Mouse (Mus musculus) MEL (cell line): ENCODE data around the gene Acer1. TPM values are rescaled to one million over a fixed set of nuclear protein-coding genes. Genes with fewer than 3 reads are reported as not detected.

Experiments used
- DNase-seq: peaks from one replicate; pipeline ENCODE4 v3.0.0; 2011; ENCODE audit warnings: low read depth, low spot score
- H3K27ac ChIP-seq: 2 replicates; pipeline ENCODE4 v1.5.1; 2012; ENCODE audit warnings: low read depth, mild to moderate bottlenecking, control low read depth, low read length, moderate library complexity; ENCODE audit not compliant: control insufficient read depth
- H3K27me3 ChIP-seq, 2 experiments: fragments of 150-350 bp in 1 of 2; sonication (generic) in 1 of 2; 2 replicates each; pipeline ENCODE4 v1.6.1; 2012; ENCODE audit warnings: low read length in 2 of 2, mild to moderate bottlenecking in 2 of 2, improper control_type of control experiment in 1 of 2, moderate library complexity in 1 of 2; ENCODE audit not compliant: insufficient read depth in 2 of 2, control insufficient read depth in 1 of 2
- H3K36me3 ChIP-seq, 2 experiments: 2 replicates each; pipeline ENCODE4 v1.6.1; 2012 to 2014; ENCODE audit warnings: low read length in 2 of 2, improper control_type of control experiment in 1 of 2, inconsistent platforms in 1 of 2, mild to moderate bottlenecking in 1 of 2; ENCODE audit not compliant: insufficient read depth in 2 of 2, control insufficient read depth in 1 of 2
- H3K4me1 ChIP-seq, 2 experiments: fragments of 150-350 bp in 1 of 2; sonication (generic) in 1 of 2; 2 replicates each; pipeline ENCODE4 v1.6.1; 2012; ENCODE audit warnings: low read length in 2 of 2, improper control_type of control experiment in 1 of 2, mild to moderate bottlenecking in 1 of 2; ENCODE audit not compliant: insufficient read depth in 2 of 2, control insufficient read depth in 1 of 2
- H3K4me3 ChIP-seq, 2 experiments: fragments of 150-350 bp in 1 of 2; sonication (generic) in 1 of 2; 2 replicates each; pipeline ENCODE4 v1.5.1; 2012; ENCODE audit warnings: low read depth in 2 of 2, low read length in 2 of 2, mild to moderate bottlenecking in 2 of 2, moderate library complexity in 2 of 2, control low read depth in 1 of 2, improper control_type of control experiment in 1 of 2; ENCODE audit not compliant: control insufficient read depth in 1 of 2, insufficient read depth in 1 of 2
- H3K79me2 ChIP-seq: 2 replicates; pipeline ENCODE4 v1.6.1; 2012; ENCODE audit warnings: mild to moderate bottlenecking, low read length, moderate library complexity; ENCODE audit not compliant: control insufficient read depth, poor library complexity, insufficient read depth
- H3K9ac ChIP-seq: 2 replicates; pipeline ENCODE4 v1.6.1; 2012; ENCODE audit warnings: low read depth, mild to moderate bottlenecking, control low read depth, low read length, moderate library complexity; ENCODE audit not compliant: control insufficient read depth, poor library complexity, severe bottlenecking
- H3K9me3 ChIP-seq: fragments of 150-350 bp; sonication (generic); replicated peaks from 2 replicates; pipeline ENCODE4 v1.6.1; 2012; ENCODE audit warnings: mild to moderate bottlenecking, low read length, improper control_type of control experiment, moderate library complexity; ENCODE audit not compliant: insufficient read depth
- BHLHE40 ChIP-seq: IDR thresholded peaks from 2 replicates; pipeline ENCODE4 v1.6.1; 2012; ENCODE audit warnings: low read depth, mild to moderate bottlenecking, inconsistent platforms, low read length, improper control_type of control experiment, borderline replicate concordance
- CHD1 ChIP-seq: IDR thresholded peaks from 2 replicates; pipeline ENCODE4 v1.6.1; 2012; ENCODE audit warnings: low read depth, mild to moderate bottlenecking, inconsistent platforms, low read length, improper control_type of control experiment
- CHD2 ChIP-seq: IDR thresholded peaks from 2 replicates; pipeline ENCODE4 v1.6.1; 2011; ENCODE audit warnings: low read length, improper control_type of control experiment
- ELF1 ChIP-seq: IDR thresholded peaks from 2 replicates; pipeline ENCODE4 v1.6.1; 2014; ENCODE audit warnings: low read depth, mild to moderate bottlenecking, inconsistent platforms, low read length, improper control_type of control experiment, moderate library complexity
- ETS1 ChIP-seq: IDR thresholded peaks from 2 replicates; pipeline ENCODE4 v1.6.1; 2012; ENCODE audit warnings: low read depth, mild to moderate bottlenecking, inconsistent platforms, low read length, improper control_type of control experiment, moderate library complexity
- GABPA ChIP-seq: IDR thresholded peaks from 2 replicates; pipeline ENCODE4 v1.6.1; 2012; ENCODE audit warnings: low read depth, mild to moderate bottlenecking, inconsistent platforms, low read length, improper control_type of control experiment, moderate library complexity
- GATA1 ChIP-seq: IDR thresholded peaks from 2 replicates; pipeline ENCODE4 v1.6.1; 2011; ENCODE audit warnings: low read depth, low read length, improper control_type of control experiment
- HCFC1 ChIP-seq: IDR thresholded peaks from 2 replicates; pipeline ENCODE4 v1.6.1; 2012; ENCODE audit warnings: low read depth, mild to moderate bottlenecking, inconsistent platforms, low read length, improper control_type of control experiment, moderate library complexity
- JUND ChIP-seq: IDR thresholded peaks from 2 replicates; pipeline ENCODE4 v1.6.1; 2011; ENCODE audit warnings: low read depth, mild to moderate bottlenecking, improper control_type of control experiment, low read length
- MAFK ChIP-seq: IDR thresholded peaks from 2 replicates; pipeline ENCODE4 v1.6.1; 2011; ENCODE audit warnings: low read depth, mild to moderate bottlenecking, low read length, improper control_type of control experiment, borderline replicate concordance
- MAZ ChIP-seq: IDR thresholded peaks from 2 replicates; pipeline ENCODE4 v1.6.1; 2012; ENCODE audit warnings: low read depth, mild to moderate bottlenecking, inconsistent platforms, low read length, improper control_type of control experiment
- MEF2A ChIP-seq: IDR thresholded peaks from 2 replicates; pipeline ENCODE4 v1.6.1; 2014; ENCODE audit warnings: low read depth, mild to moderate bottlenecking, inconsistent platforms, low read length, improper control_type of control experiment; ENCODE audit not compliant: poor library complexity, insufficient replicate concordance, severe bottlenecking; ENCODE audit errors: extremely low read depth
- MXI1 ChIP-seq: IDR thresholded peaks from 2 replicates; pipeline ENCODE4 v1.6.1; 2011; ENCODE audit warnings: mild to moderate bottlenecking, low read depth, low read length, improper control_type of control experiment
- NELFE ChIP-seq: IDR thresholded peaks from 2 replicates; pipeline ENCODE4 v1.6.1; 2011; ENCODE audit warnings: low read depth, low read length, improper control_type of control experiment
- NRF1 ChIP-seq: IDR thresholded peaks from 2 replicates; pipeline ENCODE4 v1.6.1; 2014; ENCODE audit warnings: low read depth, mild to moderate bottlenecking, inconsistent platforms, low read length, improper control_type of control experiment, moderate library complexity; ENCODE audit not compliant: poor library complexity, insufficient read depth, severe bottlenecking
- POLR2A ChIP-seq, 2 experiments: IDR thresholded peaks; 2 replicates each; pipeline ENCODE4 v1.6.1; 2011 to 2012; ENCODE audit warnings: low read length in 2 of 2, mild to moderate bottlenecking in 2 of 2, control low read depth in 1 of 2, improper control_type of control experiment in 1 of 2, low read depth in 1 of 2, moderate library complexity in 1 of 2; ENCODE audit not compliant: control insufficient read depth in 1 of 2, insufficient read depth in 1 of 2, poor library complexity in 1 of 2
- RCOR1 ChIP-seq: IDR thresholded peaks from 2 replicates; pipeline ENCODE4 v1.6.1; 2012; ENCODE audit warnings: low read depth, mild to moderate bottlenecking, inconsistent platforms, low read length, improper control_type of control experiment
- SIN3A ChIP-seq: IDR thresholded peaks from 2 replicates; pipeline ENCODE4 v1.6.1; 2012; ENCODE audit warnings: low read length, improper control_type of control experiment, inconsistent platforms
- SMC3 ChIP-seq: IDR thresholded peaks from 2 replicates; pipeline ENCODE4 v1.6.1; 2011; ENCODE audit warnings: low read depth, low read length, improper control_type of control experiment
- TAL1 ChIP-seq: IDR thresholded peaks from 2 replicates; pipeline ENCODE4 v1.6.1; 2012; ENCODE audit warnings: mild to moderate bottlenecking, inconsistent platforms, low read length, moderate library complexity, mixed read lengths
- TCF12 ChIP-seq: IDR thresholded peaks from 2 replicates; pipeline ENCODE4 v1.6.1; 2014; ENCODE audit warnings: low read depth, mild to moderate bottlenecking, inconsistent platforms, low read length, improper control_type of control experiment, moderate library complexity
- USF2 ChIP-seq, 2 experiments: IDR thresholded peaks; 2 replicates each; pipeline ENCODE4 v1.6.1; 2011 to 2012; ENCODE audit warnings: improper control_type of control experiment in 2 of 2, low read length in 2 of 2, borderline replicate concordance in 1 of 2, inconsistent platforms in 1 of 2, low read depth in 1 of 2, mild to moderate bottlenecking in 1 of 2; ENCODE audit not compliant: insufficient read depth in 1 of 2
- ZC3H11A ChIP-seq: IDR thresholded peaks from 2 replicates; pipeline ENCODE4 v1.6.1; 2012; ENCODE audit warnings: low read depth, mild to moderate bottlenecking, inconsistent platforms, low read length, improper control_type of control experiment
- ZMIZ1 ChIP-seq: IDR thresholded peaks from 2 replicates; pipeline ENCODE4 v1.6.1; 2012; ENCODE audit warnings: low read depth, mild to moderate bottlenecking, inconsistent platforms, low read length, improper control_type of control experiment, moderate library complexity
- polyA plus RNA-seq, 2 experiments: library from polyadenylated mRNA; stranded (reverse) in 1 of 2; unstranded in 1 of 2; fragments of >175 nt in 1 of 2; fragments of >200 nt in 1 of 2; gene quantifications; 2 replicates each; pipeline versions ENCODE4 v1.2.1 to v1.2.4; 2012; ENCODE audit warnings: low replicate concordance in 2 of 2, low read depth in 1 of 2; ENCODE audit not compliant: insufficient read length in 2 of 2, insufficient read depth in 1 of 2, missing spikeins in 1 of 2
- total RNA-seq: library from RNA; depleted of rRNA; stranded (reverse); fragments of 300-350 nt; gene quantifications from 2 replicates; pipeline ENCODE4 v1.2.3, GENCODE M21; 2012

The Acer1 gene
- total and polyA plus RNA-seq, 3 experiments, result 0.03 TPM; not detected in 2

- H3K79me2 ChIP-seq, result peaks cover 11% of the 10 kb centered on the region
- H3K4me1 ChIP-seq, result peaks cover 0 to 5% of the 10 kb centered on the region in 2 experiments; a peak in 2 of 4 replicates
- TF ChIP-seq GATA1 (no peak), SMC3 (no peak), SIN3A (no peak), POLR2A (IDR thresholded peaks at IDR 0.05; ENCODE audit: control insufficient read depth in 1 of 2, insufficient read depth in 1 of 2, low read depth in 1 of 2, low read length in 2 of 2, poor library complexity in 1 of 2) (no peak), JUND (no peak), TCF12 (no peak), USF2 (IDR thresholded peaks at IDR 0.05; ENCODE audit: borderline replicate concordance in 1 of 2, insufficient read depth in 1 of 2, low read depth in 1 of 2, low read length in 2 of 2) (no peak), HCFC1 (no peak), CHD2 (no peak), MAZ (no peak), ZMIZ1 (no peak), MAFK (no peak), ZC3H11A (no peak), NRF1 (no peak), ELF1 (no peak), MEF2A (no peak), BHLHE40 (no peak)
- DNase-seq, result no peak
- H3K9ac ChIP-seq, result no peak overlapping the region
- no peaks in the 10 kb centered on the region; a peak in 1 of 4 replicates for H3K27me3 ChIP-seq
- no peaks in the 10 kb centered on the region for H3K9me3 ChIP-seq
- no peak overlapping the region for H3K27ac ChIP-seq
- H3K36me3 ChIP-seq, result peaks cover 0 to 4% of the 10 kb centered on the region in 2 experiments; a peak in 2 of 4 replicates
- no peak overlapping the region for H3K4me3 ChIP-seq
Measured at GRCm38 (mm10) chr17:56986105-56986805, 4.3 kb upstream of the Acer1 start.

- H3K27ac ChIP-seq, result no peak overlapping the region
- no peak overlapping the region for H3K4me3 ChIP-seq
- no peaks in the 10 kb centered on the region for H3K36me3 ChIP-seq
- TF ChIP-seq SIN3A, result no peak
- TF ChIP-seq NRF1, result no peak
- TF ChIP-seq ETS1, result no peak
- TF ChIP-seq ZC3H11A, result no peak
- TF ChIP-seq RCOR1, result no peak
- TF ChIP-seq NELFE, result no peak
- no peak for TF ChIP-seq MXI1
- TF ChIP-seq TAL1, result no peak
- no peak for TF ChIP-seq GABPA
- no peak for TF ChIP-seq CHD1
- H3K79me2 ChIP-seq, result peaks cover 5% of the 10 kb centered on the region
- no peak overlapping the region for H3K9ac ChIP-seq
- DNase-seq, result no peak
- no peaks in the 10 kb centered on the region for H3K9me3 ChIP-seq
- H3K4me1 ChIP-seq, result no peaks in the 10 kb centered on the region
- H3K27me3 ChIP-seq, result no peaks in the 10 kb centered on the region; a peak in 1 of 4 replicates
Measured at GRCm38 (mm10) chr17:56985656-56986055, 3.7 kb upstream of the Acer1 start.
